Mouse (Mus musculus): ENCODE results near the gene Lgr6. TPM values are rescaled to one million over a fixed set of nuclear protein-coding genes. Genes with fewer than 3 reads are reported as not detected.

The Lgr6 gene
- polyA plus RNA-seq, 1 experiment from 2014 or later = 0.82 TPM

- H3K4me3 ChIP-seq = no peak overlapping the region
- H3K27me3 ChIP-seq (replicated peaks) = peaks cover 27% of the 10 kb centered on the region; the same call in 1 of the 2 replicates
- WGBS = 48% methylated on average over 5 of the region's 5 CpGs
- H3K27ac ChIP-seq (ENCODE audit: poor library complexity, severe bottlenecking) = no peak overlapping the region
- no peak overlapping the region for H3K9ac ChIP-seq
- ATAC-seq (ENCODE audit: insufficient number of reproducible peaks, low FRiP score) = no peak
- peaks cover 5% of the 10 kb centered on the region; the same call in 1 of the 2 replicates for H3K4me1 ChIP-seq (replicated peaks)
- no peaks in the 10 kb centered on the region for H3K36me3 ChIP-seq
- H3K9me3 ChIP-seq (replicated peaks) = peaks cover 6% of the 10 kb centered on the region; the same call in 1 of the 2 replicates
- H3K4me2 ChIP-seq = no peak overlapping the region
Measured at GRCm38 (mm10) chr1:135076470-135076869, 28.6 kb downstream of the Lgr6 start.

- Histone ChIP-seq H3K36me3 (no peaks in the 10 kb centered on the region), H3K4me3 (no peak overlapping the region), H3K9ac (no peak overlapping the region), H3K4me2 (no peak overlapping the region), H3K27me3 (replicated peaks) (peaks cover 23% of the 10 kb centered on the region; the same call in 1 of the 2 replicates), H3K27ac (ENCODE audit: poor library complexity, severe bottlenecking) (no peak overlapping the region), H3K4me1 (replicated peaks) (peaks cover 5% of the 10 kb centered on the region; the same call in 1 of the 2 replicates), H3K9me3 (replicated peaks) (peaks cover 6% of the 10 kb centered on the region; the same call in 1 of the 2 replicates)
- WGBS = 81% methylated on average over 1 of the region's 1 CpGs
- no peak for ATAC-seq (ENCODE audit: insufficient number of reproducible peaks, low FRiP score)
Measured at GRCm38 (mm10) chr1:135075270-135075669, 29.8 kb downstream of the Lgr6 start.

DNA sequence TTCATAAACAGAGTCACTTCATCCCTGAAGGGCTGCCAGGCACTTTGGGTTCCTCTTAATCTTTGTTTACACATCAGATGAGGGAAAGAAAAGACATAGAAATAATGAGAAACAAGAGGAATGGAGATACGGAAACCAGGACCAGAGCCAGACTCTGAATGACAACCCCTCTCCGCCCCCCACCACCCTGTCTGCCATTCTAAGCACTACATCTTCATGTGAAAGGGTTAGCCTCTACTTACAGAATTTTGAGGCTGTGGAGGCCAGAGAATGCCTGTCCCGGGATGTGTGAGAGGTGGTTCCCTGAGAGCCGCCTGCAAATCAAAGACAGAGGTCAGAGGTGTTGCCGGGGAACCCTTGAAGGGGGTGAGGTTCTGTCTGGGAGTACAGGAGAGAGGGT is 32.4 kb downstream of the Lgr6 start:
- ATAC-seq (ENCODE audit: insufficient number of reproducible peaks, low FRiP score) = no peak
- H3K4me2 ChIP-seq = no peak overlapping the region
- H3K27ac ChIP-seq (ENCODE audit: poor library complexity, severe bottlenecking) = no peak overlapping the region

DNA sequence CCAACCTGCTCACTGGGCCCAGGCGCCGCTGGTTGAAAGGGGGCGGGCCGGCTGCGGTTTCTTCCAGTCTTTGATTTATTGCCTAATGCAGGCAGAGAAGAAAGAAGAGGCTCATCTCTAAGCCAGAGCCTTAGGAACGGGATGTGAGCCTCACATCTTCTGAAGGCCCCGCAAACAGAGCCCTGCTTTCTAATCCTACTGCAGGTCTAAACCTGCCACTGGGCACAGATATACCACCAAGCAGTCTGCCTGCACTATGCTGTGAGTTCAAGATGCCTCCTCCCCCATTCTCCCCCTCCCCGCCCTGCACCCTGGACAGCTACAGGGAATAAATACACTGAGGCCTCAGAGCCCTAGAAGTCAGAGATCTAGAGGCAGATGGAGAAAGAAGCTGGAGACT is 35.2 kb downstream of the Lgr6 start:
- Histone ChIP-seq H3K27me3 (replicated peaks) (peaks cover 27% of the 10 kb centered on the region), H3K27ac (ENCODE audit: poor library complexity, severe bottlenecking) (no peak overlapping the region), H3K9me3 (replicated peaks) (peaks cover 6% of the 10 kb centered on the region; the same call in 1 of the 2 replicates), H3K4me3 (no peak overlapping the region), H3K9ac (no peak overlapping the region), H3K4me1 (replicated peaks) (no peaks in the 10 kb centered on the region), H3K36me3 (no peaks in the 10 kb centered on the region), H3K4me2 (no peak overlapping the region)
- ATAC-seq (ENCODE audit: insufficient number of reproducible peaks, low FRiP score) = no peak
- 74% methylated on average over 8 of the region's 8 CpGs for WGBS

More for the DNA sequence above, 32.4 kb downstream of the Lgr6 start:
- peaks cover 44% of the 10 kb centered on the region for H3K27me3 ChIP-seq (replicated peaks)
- H3K9me3 ChIP-seq (replicated peaks) = peaks cover 6% of the 10 kb centered on the region; the same call in 1 of the 2 replicates
- WGBS = 57% methylated on average over 5 of the region's 5 CpGs
- no peak overlapping the region for H3K9ac ChIP-seq
- peaks cover 5% of the 10 kb centered on the region; the same call in 1 of the 2 replicates for H3K4me1 ChIP-seq (replicated peaks)
- H3K36me3 ChIP-seq = no peaks in the 10 kb centered on the region
- H3K4me3 ChIP-seq = no peak overlapping the region

- H3K4me3 ChIP-seq = no peak overlapping the region
- no peak overlapping the region for H3K4me2 ChIP-seq
- 86% methylated on average over 2 of the region's 2 CpGs for WGBS
- no peak for ATAC-seq (ENCODE audit: insufficient number of reproducible peaks, low FRiP score)
- H3K27ac ChIP-seq (ENCODE audit: poor library complexity, severe bottlenecking) = no peak overlapping the region
- H3K9ac ChIP-seq = no peak overlapping the region
- no peaks in the 10 kb centered on the region for H3K4me1 ChIP-seq (replicated peaks)
- H3K36me3 ChIP-seq = no peaks in the 10 kb centered on the region
- peaks cover 7% of the 10 kb centered on the region for H3K9me3 ChIP-seq (replicated peaks)
- peaks cover 50% of the 10 kb centered on the region for H3K27me3 ChIP-seq (replicated peaks)
Measured at GRCm38 (mm10) chr1:135064525-135064924, 40.6 kb downstream of the Lgr6 start.

DNA sequence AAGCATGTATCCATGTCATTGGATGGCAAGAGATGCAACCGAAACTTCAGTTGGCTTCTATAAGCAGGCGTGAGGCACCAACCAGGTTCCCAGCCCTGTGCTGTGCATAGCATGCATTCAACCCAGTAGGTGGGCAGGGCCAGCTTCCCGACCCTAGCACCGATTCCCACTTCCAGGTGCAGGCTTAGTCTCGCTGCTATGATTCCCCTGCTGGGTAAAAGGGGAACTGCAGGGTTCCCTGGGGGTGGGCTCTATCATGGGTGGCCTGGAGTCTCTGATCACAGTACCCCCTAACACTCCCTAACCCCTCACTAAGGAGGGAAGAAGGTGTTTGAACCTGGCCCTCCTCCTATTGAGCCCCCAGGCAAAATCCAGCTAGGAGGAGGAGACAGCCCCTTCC is 42.1 kb downstream of the Lgr6 start:
- WGBS = 57% methylated on average over 5 of the region's 5 CpGs
- no peak for ATAC-seq (ENCODE audit: insufficient number of reproducible peaks, low FRiP score)
- H3K27me3 ChIP-seq (replicated peaks) = peaks cover 41% of the 10 kb centered on the region

DNA sequence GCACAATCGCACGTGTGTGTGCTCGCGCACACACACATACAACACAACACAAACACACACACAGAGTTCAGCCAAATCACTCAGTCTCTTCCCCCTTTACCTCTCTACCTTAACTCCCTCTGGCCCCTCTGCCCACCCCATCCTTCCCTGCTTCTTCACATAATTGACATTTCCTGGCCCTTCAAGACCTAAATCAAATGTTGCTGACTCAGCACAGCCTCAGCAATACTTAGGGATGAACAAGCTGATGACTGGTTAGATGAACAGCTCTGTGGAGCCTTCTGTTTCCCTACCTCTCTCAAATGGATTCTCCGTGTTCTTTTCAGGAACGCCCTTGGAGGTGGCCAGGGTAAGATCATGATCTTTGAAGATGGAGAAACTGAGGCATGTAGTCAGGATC is 43.8 kb downstream of the Lgr6 start:
- peaks cover 7% of the 10 kb centered on the region for H3K9me3 ChIP-seq (replicated peaks)
- no peaks in the 10 kb centered on the region for H3K36me3 ChIP-seq
- ATAC-seq (ENCODE audit: insufficient number of reproducible peaks, low FRiP score) = no peak
- no peak overlapping the region for H3K4me3 ChIP-seq
- H3K4me1 ChIP-seq (replicated peaks) = peaks cover 6% of the 10 kb centered on the region
- H3K27ac ChIP-seq (ENCODE audit: poor library complexity, severe bottlenecking) = no peak overlapping the region
- WGBS = 86% methylated on average over 6 of the region's 6 CpGs
- no peak overlapping the region for H3K9ac ChIP-seq
- no peak overlapping the region for H3K4me2 ChIP-seq
- H3K27me3 ChIP-seq (replicated peaks) = peaks cover 33% of the 10 kb centered on the region

More for the DNA sequence above, 42.1 kb downstream of the Lgr6 start:
- Histone ChIP-seq H3K9me3 (replicated peaks) (peaks cover 7% of the 10 kb centered on the region), H3K27ac (ENCODE audit: poor library complexity, severe bottlenecking) (no peak overlapping the region), H3K4me2 (no peak overlapping the region), H3K4me1 (replicated peaks) (no peaks in the 10 kb centered on the region), H3K36me3 (no peaks in the 10 kb centered on the region), H3K4me3 (no peak overlapping the region), H3K9ac (no peak overlapping the region)

GRCm38 (mm10) chr1:135060174-135060573 is 44.9 kb downstream of the Lgr6 start:
- peaks cover 6% of the 10 kb centered on the region for H3K4me1 ChIP-seq (replicated peaks)
- WGBS = 81% methylated on average over 6 of the region's 6 CpGs
- no peak overlapping the region for H3K4me2 ChIP-seq
- H3K9me3 ChIP-seq (replicated peaks) = peaks cover 7% of the 10 kb centered on the region
- no peak for ATAC-seq (ENCODE audit: insufficient number of reproducible peaks, low FRiP score)
- no peak overlapping the region for H3K27ac ChIP-seq (ENCODE audit: poor library complexity, severe bottlenecking)
- H3K27me3 ChIP-seq (replicated peaks) = peaks cover 33% of the 10 kb centered on the region
- H3K4me3 ChIP-seq = no peak overlapping the region
- no peak overlapping the region for H3K9ac ChIP-seq
- H3K36me3 ChIP-seq = no peaks in the 10 kb centered on the region

GRCm38 (mm10) chr1:135056901-135057300 is 48.2 kb downstream of the Lgr6 start:
- H3K27me3 ChIP-seq (replicated peaks) = peaks cover 45% of the 10 kb centered on the region
- WGBS = 75% methylated on average over 8 of the region's 8 CpGs

DNA sequence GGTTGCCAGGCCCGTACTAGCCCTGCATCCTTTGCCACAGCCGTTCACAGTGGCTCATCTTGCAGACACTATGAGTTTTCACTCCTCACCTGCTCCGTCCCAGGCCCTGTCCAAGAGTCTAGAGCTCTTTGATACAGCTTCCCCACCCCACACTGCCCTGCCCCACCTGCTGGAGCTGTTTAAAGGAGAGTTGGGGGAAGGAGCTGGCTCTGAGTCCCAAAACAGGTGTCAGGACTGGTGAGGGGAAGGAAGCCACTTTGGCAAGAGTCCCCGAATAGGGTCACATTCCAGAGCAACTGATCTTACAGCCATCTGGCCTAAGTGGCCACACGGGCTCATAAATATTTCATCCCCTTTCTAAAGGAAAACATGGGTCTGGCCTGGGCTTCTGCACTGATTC is 51.0 kb downstream of the Lgr6 start:
- ATAC-seq (ENCODE audit: insufficient number of reproducible peaks, low FRiP score) = no peak
- H3K9me3 ChIP-seq (replicated peaks) = no peaks in the 10 kb centered on the region
- peaks cover 38% of the 10 kb centered on the region for H3K27me3 ChIP-seq (replicated peaks)
- no peak overlapping the region for H3K9ac ChIP-seq
- H3K4me3 ChIP-seq = no peak overlapping the region
- H3K4me2 ChIP-seq = no peak overlapping the region
- H3K27ac ChIP-seq (ENCODE audit: poor library complexity, severe bottlenecking) = no peak overlapping the region
- peaks cover 6% of the 10 kb centered on the region for H3K4me1 ChIP-seq (replicated peaks)
- no peaks in the 10 kb centered on the region for H3K36me3 ChIP-seq
- WGBS = 81% methylated on average over 5 of the region's 5 CpGs

More at GRCm38 (mm10) chr1:135056901-135057300, 48.2 kb downstream of the Lgr6 start:
- Histone ChIP-seq H3K4me3 (no peak overlapping the region), H3K36me3 (no peaks in the 10 kb centered on the region), H3K4me2 (no peak overlapping the region), H3K27ac (ENCODE audit: poor library complexity, severe bottlenecking) (no peak overlapping the region), H3K4me1 (replicated peaks) (peaks cover 6% of the 10 kb centered on the region), H3K9me3 (replicated peaks) (no peaks in the 10 kb centered on the region), H3K9ac (no peak overlapping the region)
- no peak for ATAC-seq (ENCODE audit: insufficient number of reproducible peaks, low FRiP score)

DNA sequence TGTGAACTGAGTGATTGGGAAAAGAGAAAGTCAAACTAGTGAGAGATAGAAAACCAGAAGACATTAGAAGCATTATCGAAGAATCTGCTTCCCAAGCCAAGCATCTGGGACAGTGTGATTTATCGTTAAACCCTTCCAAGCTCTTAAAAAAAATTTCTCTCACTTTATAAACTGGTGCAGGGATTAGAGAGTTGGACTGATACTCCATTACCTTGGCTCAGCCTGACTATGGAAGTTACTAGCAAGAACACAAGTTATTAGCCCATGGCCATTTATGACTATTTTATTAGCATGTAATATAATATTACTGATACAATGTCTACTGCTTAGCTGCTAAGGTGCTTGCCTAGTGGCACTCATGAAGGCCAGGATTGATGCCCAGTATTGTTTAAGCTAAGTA is 60.6 kb downstream of the Lgr6 start:
- H3K27me3 ChIP-seq (replicated peaks) = peaks cover 16% of the 10 kb centered on the region
- H3K4me1 ChIP-seq (replicated peaks) = no peaks in the 10 kb centered on the region
- H3K9me3 ChIP-seq (replicated peaks) = no peaks in the 10 kb centered on the region
- ATAC-seq (ENCODE audit: insufficient number of reproducible peaks, low FRiP score) = no peak
- H3K36me3 ChIP-seq = no peaks in the 10 kb centered on the region
- no peak overlapping the region for H3K9ac ChIP-seq
- H3K27ac ChIP-seq (ENCODE audit: poor library complexity, severe bottlenecking) = no peak overlapping the region
- WGBS = 92% methylated on average over 2 of the region's 2 CpGs
- H3K4me2 ChIP-seq = no peak overlapping the region
- no peak overlapping the region for H3K4me3 ChIP-seq

- 71% methylated on average over 5 of the region's 5 CpGs for WGBS
- Histone ChIP-seq H3K27ac (ENCODE audit: poor library complexity, severe bottlenecking) (no peak overlapping the region), H3K36me3 (no peaks in the 10 kb centered on the region), H3K4me1 (replicated peaks) (no peaks in the 10 kb centered on the region), H3K4me2 (no peak overlapping the region), H3K9ac (no peak overlapping the region), H3K4me3 (no peak overlapping the region), H3K9me3 (replicated peaks) (no peaks in the 10 kb centered on the region), H3K27me3 (replicated peaks) (peaks cover 62% of the 10 kb centered on the region)
- no peak for ATAC-seq (ENCODE audit: insufficient number of reproducible peaks, low FRiP score)
Measured at GRCm38 (mm10) chr1:135036297-135036696, 68.8 kb downstream of the Lgr6 start.

Measured in heart, embryonic 12.5 days (tissue).